Comparison of ENCODE assay signal across 13 mouse cellular contexts in genomic region chr4:115365624-115366023, GRCm38 (mm10). TPM values are rescaled to one million over a fixed set of nuclear protein-coding genes. Genes with fewer than 3 reads are reported as not detected.
"Had no signal": no experiment of that assay in that cellular context is flagged by ENCODE, and none has a peak within 500 bp of the region (broad histone marks: within the 10 kb centered on the region; RNA-seq: fewer than 3 reads in every experiment).

No protein-coding gene starts in this region.

RNA-seq across cellular contexts. Expression of gene Cyp4a12b, which starts 45.8 kb away (rescaled TPM):
- total RNA-seq: heart, postnatal 10 days; heart, postnatal 25 days; heart, postnatal 36 days; heart, postnatal 4 days; hematopoietic stem cell, adult 5-6 weeks; hindbrain, postnatal 0 days; layer of hippocampus, adult 18-20 months; layer of hippocampus, adult 2 months; layer of hippocampus, adult 8-10 months; layer of hippocampus, postnatal 10 days; layer of hippocampus, postnatal 14 days; layer of hippocampus, postnatal 25 days; layer of hippocampus, postnatal 36 days had no signal
